Mouse (Mus musculus): ENCODE data around the gene Aqp2.

Gene Aqp2

DNA sequence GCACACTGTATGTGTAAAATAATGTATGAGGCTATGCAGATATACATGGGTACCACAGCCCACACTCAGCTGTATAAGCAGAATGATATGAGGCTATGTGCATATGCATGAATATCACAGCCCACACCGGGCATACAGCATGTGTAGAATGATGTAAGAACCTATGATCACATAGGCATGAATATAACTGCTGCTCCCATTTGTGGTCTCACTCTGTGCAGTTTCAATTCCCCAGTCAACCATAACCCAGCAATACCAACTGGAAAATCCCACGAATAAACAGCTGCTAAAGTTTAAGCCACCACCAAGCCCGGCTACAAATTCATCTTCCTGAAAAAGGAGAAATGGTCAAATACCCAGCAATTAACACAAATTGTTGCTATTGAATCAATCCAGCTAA, 39.7 kb downstream of the Aqp2 start:
- no peak for DNase-seq (ENCODE audit: low spot score)

DNA sequence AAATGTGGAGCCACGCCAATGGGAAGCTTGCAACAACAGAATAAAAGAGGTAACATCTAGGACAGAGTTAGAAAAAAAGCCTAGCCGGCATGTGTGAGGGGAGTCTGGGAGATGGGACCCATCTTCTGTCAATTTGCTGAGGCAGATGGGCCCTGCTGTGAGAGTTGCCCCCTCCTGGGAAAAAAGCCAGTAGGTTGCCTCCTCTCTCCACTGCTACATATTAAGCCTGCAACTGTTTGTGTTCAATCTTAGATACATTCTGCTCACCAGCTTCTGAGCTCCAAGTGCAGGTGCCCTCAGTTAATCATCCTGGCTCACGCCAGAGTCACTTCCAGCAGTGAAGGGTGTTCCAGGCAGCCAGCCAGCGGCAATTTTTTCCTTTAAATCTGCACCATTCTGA, 41.0 kb downstream of the Aqp2 start:
- DNase-seq (ENCODE audit: low spot score) = no peak

DNA sequence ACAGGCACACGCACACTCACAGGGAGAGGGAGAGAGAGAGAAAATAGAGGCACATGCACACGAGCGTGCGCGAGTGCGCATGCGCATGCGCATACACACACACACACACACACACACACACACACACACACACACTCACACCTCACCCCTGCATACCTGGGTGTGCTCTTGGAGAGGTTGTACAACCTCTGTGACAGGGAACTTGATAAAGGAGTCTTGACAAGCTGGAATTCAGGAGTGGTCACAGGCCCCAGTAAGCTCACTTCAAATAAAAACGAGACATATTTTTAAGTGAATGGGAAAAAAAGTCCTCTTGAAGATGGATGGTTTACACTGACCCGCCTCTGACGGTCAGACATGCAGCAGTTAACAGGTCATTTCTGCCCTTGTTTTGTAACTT, 43.2 kb downstream of the Aqp2 start:
- DNase-seq (ENCODE audit: low spot score) = no peak

DNA sequence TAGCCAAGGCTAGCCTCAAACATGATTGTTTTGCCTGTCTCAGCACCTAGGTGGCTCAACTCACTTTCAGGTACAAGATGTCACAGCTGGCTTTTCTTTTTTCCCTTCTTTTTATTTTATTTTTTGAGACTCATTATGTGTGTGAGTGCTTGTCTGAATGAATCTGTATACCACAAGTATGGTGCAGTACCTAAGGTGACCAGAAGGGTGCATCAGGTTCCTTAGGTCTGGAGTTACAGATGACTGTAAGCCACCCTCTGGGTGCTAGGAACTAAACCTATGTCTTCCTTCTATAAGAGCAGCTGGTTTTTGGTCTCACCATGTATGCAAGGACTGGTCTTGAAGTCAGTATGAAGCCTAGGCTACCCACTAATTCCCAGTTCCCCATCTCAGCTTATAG, 52.8 kb downstream of the Aqp2 start:
- DNase-seq (ENCODE audit: low spot score) = no peak

All from urinary bladder, postnatal 25 days (tissue).